Comparison of ENCODE assay signal across 8 mouse cellular contexts in genomic region chr10:41716029-41716897, GRCm38 (mm10). TPM values are rescaled to one million over a fixed set of nuclear protein-coding genes. Genes with fewer than 3 reads are reported as not detected.
DNase-seq lines count a peak whose midpoint lies in the region; ATAC-seq and TF ChIP-seq lines count a peak whose summit lies in the region.

Ccdc162 (minus strand) TSS chr10:41716634.

- no peak for TF ChIP-seq CTCF in brain, embryonic 14.5 days (IDR thresholded peaks at IDR 0.05; ENCODE audit: borderline replicate concordance, extremely low read depth, insufficient read depth, insufficient read length)
- TF ChIP-seq CTCF in forebrain, postnatal 0 days (IDR thresholded peaks at IDR 0.05; ENCODE audit: low read depth): no peak

- DNase-seq in brain, embryonic 14.5 days (ENCODE audit: low read depth): peak; percentile 70
- DNase-seq in forebrain, postnatal 0 days: peak; percentile 61
- DNase-seq in lung, postnatal 14 days: peak; percentile 10
- no peak for DNase-seq in adrenal gland, postnatal 25 days
- no peak for DNase-seq in right cerebral cortex, postnatal 25 days
- no peak for DNase-seq in gastrocnemius, postnatal 4 days (ENCODE audit: low spot score in 2 of 2)

- no peaks in the 10 kb centered on the region for H3K9me3 ChIP-seq in kidney, embryonic 16.5 days (ENCODE audit: low read length)
- no peaks in the 10 kb centered on the region for H3K9me3 ChIP-seq in kidney, embryonic 14.5 days (ENCODE audit: control insufficient read depth, low read length)
- H3K9me3 ChIP-seq in forebrain, postnatal 0 days (ENCODE audit: low read length): no peaks in the 10 kb centered on the region

- no peak for ATAC-seq in kidney, embryonic 16.5 days (ENCODE audit: low FRiP score, low TSS enrichment)
- ATAC-seq in kidney, embryonic 14.5 days (ENCODE audit: low FRiP score, low TSS enrichment): no peak
- peak; percentile 64 for ATAC-seq in forebrain, postnatal 0 days

- peak within 1 kb of the TSS; percentile 37 for H3K4me2 ChIP-seq in kidney, embryonic 16.5 days (replicated peaks; ENCODE audit: low read depth, low read length)
- no peak within 1 kb of the TSS for H3K4me2 ChIP-seq in kidney, embryonic 14.5 days (replicated peaks; ENCODE audit: low read depth, low read length)
- H3K4me2 ChIP-seq in forebrain, postnatal 0 days (ENCODE audit: low read depth): peak within 1 kb of the TSS; percentile 26

- H3K27me3 ChIP-seq in kidney, embryonic 16.5 days (ENCODE audit: insufficient read depth, low read length): no peaks in the 10 kb centered on the region
- H3K27me3 ChIP-seq in kidney, embryonic 14.5 days (ENCODE audit: control insufficient read depth, insufficient read depth, low read length): no peaks in the 10 kb centered on the region
- H3K27me3 ChIP-seq in forebrain, postnatal 0 days (ENCODE audit: insufficient read depth, low read length): no peaks in the 10 kb centered on the region

- H3K4me3 ChIP-seq in kidney, embryonic 16.5 days (ENCODE audit: low read length): peak within 1 kb of the TSS; percentile 15; the same call in 1 of the 2 replicates
- H3K4me3 ChIP-seq in kidney, embryonic 14.5 days (ENCODE audit: low read length): no peak within 1 kb of the TSS
- H3K4me3 ChIP-seq in forebrain, postnatal 0 days (ENCODE audit: low read depth, low read length): no peak within 1 kb of the TSS

- 56% methylated on average over 15 of the region's 15 CpGs for WGBS in kidney, embryonic 16.5 days
- 61% methylated on average over 15 of the region's 15 CpGs for WGBS in kidney, embryonic 14.5 days
- 27% methylated on average over 15 of the region's 15 CpGs for WGBS in forebrain, postnatal 0 days

- H3K9ac ChIP-seq in kidney, embryonic 16.5 days (replicated peaks; ENCODE audit: low read length): no peak within 1 kb of the TSS
- H3K9ac ChIP-seq in kidney, embryonic 14.5 days (ENCODE audit: low read depth, low read length): no peak within 1 kb of the TSS
- H3K9ac ChIP-seq in forebrain, postnatal 0 days: no peak within 1 kb of the TSS

- TF ChIP-seq POLR2A in brain, embryonic 14.5 days (IDR thresholded peaks at IDR 0.05; ENCODE audit: borderline replicate concordance, extremely low read depth, insufficient read depth, insufficient read length, poor library complexity, severe bottlenecking): no peak

- H3K27ac ChIP-seq in kidney, embryonic 16.5 days (ENCODE audit: low read length): no peak within 1 kb of the TSS
- no peak within 1 kb of the TSS for H3K27ac ChIP-seq in kidney, embryonic 14.5 days (ENCODE audit: low read depth, low read length)
- 0 out of 2 replicates have a peak within 1 kb of the TSS, but pooled peaks have one; percentile 15 for H3K27ac ChIP-seq in forebrain, postnatal 0 days (ENCODE audit: low read depth, low read length)

- H3K4me1 ChIP-seq in kidney, embryonic 16.5 days (ENCODE audit: insufficient read depth, low read length): peaks cover 15% of the 10 kb centered on the region; the same call in 1 of the 2 replicates
- H3K4me1 ChIP-seq in kidney, embryonic 14.5 days (ENCODE audit: control insufficient read depth, insufficient read depth, low read length): 0 out of 2 replicates have a peak, but pooled peaks cover 8% of the 10 kb centered on the region
- H3K4me1 ChIP-seq in forebrain, postnatal 0 days (ENCODE audit: insufficient read depth): peaks cover 4% of the 10 kb centered on the region; the same call in 1 of the 2 replicates

- 0 out of 2 replicates have a peak, but pooled peaks cover 2% of the 10 kb centered on the region for H3K36me3 ChIP-seq in kidney, embryonic 16.5 days (ENCODE audit: insufficient read depth, low read length)
- no peaks in the 10 kb centered on the region; the same call in 1 of the 2 replicates for H3K36me3 ChIP-seq in kidney, embryonic 14.5 days (ENCODE audit: control insufficient read depth, insufficient read depth, low read length)
- 0 out of 2 replicates have a peak, but pooled peaks cover 2% of the 10 kb centered on the region for H3K36me3 ChIP-seq in forebrain, postnatal 0 days (ENCODE audit: insufficient read depth)

RNA-seq across cellular contexts. Expression of gene Ccdc162, which starts in this region (rescaled TPM):
- polyA plus RNA-seq in kidney, embryonic 16.5 days (2015; fragmentation: Nextera tagmentation; extraction: Ambion mirVana): 0.36 and 0.40 TPM in 2 replicates
- 0.15 and 0.33 TPM in 2 replicates for polyA plus RNA-seq in kidney, embryonic 14.5 days (2014; fragmentation: Nextera tagmentation; extraction: Ambion mirVana)
- 1.1 and 2.5 TPM in 2 replicates for polyA plus RNA-seq in brain, embryonic 14.5 days (2012; rRNA removed)
- total RNA-seq in forebrain, postnatal 0 days (2014; rRNA removed): 1.5 and 3.2 TPM in 2 replicates
- polyA plus RNA-seq in forebrain, postnatal 0 days (2015; fragmentation: Nextera tagmentation; extraction: Ambion mirVana): 0.96 and 1.2 TPM in 2 replicates
- 0.39 and 0.76 TPM in 2 replicates for total RNA-seq in adrenal gland, postnatal 25 days (2021)
- 1 to 10 TPM; 2.6 to 3.4 TPM for total RNA-seq in gastrocnemius, postnatal 4 days (2021)

Comparison
In these comparisons a context has a peak if more than half of its experiments do, and no peak if none do; other contexts are left out.
1. DNase-seq: peak in brain, embryonic 14.5 days (single experiment), forebrain, postnatal 0 days (single experiment) and lung, postnatal 14 days (single experiment); none in adrenal gland, postnatal 25 days (single experiment), right cerebral cortex, postnatal 25 days (single experiment) and gastrocnemius, postnatal 4 days (0 of 2).